Comparison of ENCODE assay signal across 8 mouse cellular contexts in the genomic region with DNA sequence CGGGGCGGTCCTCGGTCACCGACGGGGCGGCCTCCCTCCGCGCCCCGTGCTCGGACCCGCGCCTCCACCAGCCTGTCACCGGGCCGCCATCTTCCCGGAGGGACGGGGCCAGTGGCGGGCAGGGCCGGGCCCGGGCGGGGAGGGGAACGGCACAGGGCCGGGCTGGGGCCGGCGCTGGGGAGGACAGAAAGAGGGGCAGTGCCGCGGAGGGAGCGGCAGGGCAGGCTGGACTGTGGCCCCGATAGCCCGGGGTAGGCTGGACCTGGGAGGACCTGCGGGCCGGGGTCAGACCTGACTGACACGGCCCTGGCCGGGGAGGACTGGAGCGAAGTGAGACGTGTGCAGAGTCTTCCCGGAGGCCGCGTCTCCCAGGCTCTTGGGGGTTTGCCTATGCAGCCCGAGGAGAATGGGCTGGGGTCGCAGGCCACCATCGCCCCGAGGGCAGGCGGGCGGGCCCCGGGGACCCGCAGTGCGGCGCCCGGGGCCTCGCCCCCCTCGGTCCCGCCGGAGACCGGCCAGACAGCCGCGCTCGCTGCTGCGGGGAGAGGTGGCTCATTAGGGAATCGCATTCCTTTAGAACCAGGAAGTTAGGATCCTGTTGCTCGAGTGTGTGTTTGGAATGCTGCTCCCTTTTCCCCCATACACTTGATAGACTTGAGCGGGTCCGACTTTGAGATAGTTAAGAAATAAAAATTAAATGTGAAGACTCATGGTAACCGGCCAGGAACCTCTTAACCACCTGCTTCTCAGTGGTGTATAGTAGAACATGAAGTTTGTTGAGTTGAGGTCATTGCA. TPM values are rescaled to one million over a fixed set of nuclear protein-coding genes. Genes with fewer than 3 reads are reported as not detected.
DNase-seq lines count a peak whose midpoint lies in the region; ATAC-seq and TF ChIP-seq lines count a peak whose summit lies in the region.

No protein-coding gene starts in this region.

- peak overlapping the region; percentile 89 for H3K9ac ChIP-seq in heart, embryonic 11.5 days (ENCODE audit: low read depth, low read length)
- H3K9ac ChIP-seq in lung, embryonic 14.5 days = peak overlapping the region; percentile 96
- peak overlapping the region; percentile 82 for H3K9ac ChIP-seq in neural tube, embryonic 14.5 days (replicated peaks; ENCODE audit: low read depth, low read length)

- H3K4me3 ChIP-seq in embryonic facial prominence, embryonic 10.5 days = peak overlapping the region; percentile 100
- H3K4me3 ChIP-seq in heart, embryonic 11.5 days (ENCODE audit: low read depth, low read length) = peak overlapping the region; percentile 85
- H3K4me3 ChIP-seq in lung, embryonic 14.5 days (ENCODE audit: low read depth, low read length) = peak overlapping the region; percentile 98
- H3K4me3 ChIP-seq in neural tube, embryonic 14.5 days (ENCODE audit: low read depth, low read length) = peak overlapping the region; percentile 91

- WGBS in embryonic facial prominence, embryonic 10.5 days = under 1% methylated on average over 63 of the region's 63 CpGs
- WGBS in heart, embryonic 11.5 days (ENCODE audit: insufficient replicate concordance) = under 1% methylated on average over 62 of the region's 63 CpGs
- under 1% methylated on average over 56 of the region's 63 CpGs for WGBS in lung, embryonic 14.5 days
- under 1% methylated on average over 62 of the region's 63 CpGs for WGBS in neural tube, embryonic 14.5 days

- DNase-seq in A20 (ENCODE audit: low read depth, low spot score) (peak; percentile 48), NIH3T3 (ENCODE audit: low read depth) (peak; percentile 38)
- DNase-seq in embryonic facial prominence, embryonic 10.5 days (ENCODE audit: low spot score) = peak; percentile 66
- peak; percentile 49 for DNase-seq in kidney, adult 9 months
- DNase-seq in lung, embryonic 14.5 days = peak; percentile 43
- DNase-seq in urinary bladder, postnatal 4 days (ENCODE audit: low spot score in 2 of 2) = peak; percentile 32 to 62

- peak overlapping the region; percentile 75 for H3K4me2 ChIP-seq in heart, embryonic 11.5 days
- H3K4me2 ChIP-seq in lung, embryonic 14.5 days = peak overlapping the region; percentile 76
- peak overlapping the region; percentile 97 for H3K4me2 ChIP-seq in neural tube, embryonic 14.5 days (ENCODE audit: low read depth, low read length)

- H3K27ac ChIP-seq in embryonic facial prominence, embryonic 10.5 days (replicated peaks) = peak overlapping the region; percentile 92
- H3K27ac ChIP-seq in heart, embryonic 11.5 days (ENCODE audit: low read depth, low read length) = peak overlapping the region; percentile 92
- peak overlapping the region; percentile 97 for H3K27ac ChIP-seq in lung, embryonic 14.5 days (ENCODE audit: low read depth)
- H3K27ac ChIP-seq in neural tube, embryonic 14.5 days (ENCODE audit: low read depth, low read length) = peak overlapping the region; percentile 88

- ATAC-seq in heart, embryonic 11.5 days (replicated peaks; ENCODE audit: insufficient number of reproducible peaks, low FRiP score, low TSS enrichment) = peak; percentile 61
- peak; percentile 70 for ATAC-seq in lung, embryonic 14.5 days (ENCODE audit: insufficient read depth)
- peak; percentile 62 for ATAC-seq in neural tube, embryonic 14.5 days (ENCODE audit: low read depth)

- no peak for TF ChIP-seq CTCF in lung, embryonic 14.5 days (IDR thresholded peaks at IDR 0.05; ENCODE audit: low read depth)

- H3K4me1 ChIP-seq in embryonic facial prominence, embryonic 10.5 days = peaks cover 22% of the 10 kb centered on the region
- H3K4me1 ChIP-seq in heart, embryonic 11.5 days (ENCODE audit: control insufficient read depth, insufficient read depth, low read length) = peaks cover 18% of the 10 kb centered on the region
- peaks cover 6% of the 10 kb centered on the region; the same call in 1 of the 2 replicates for H3K4me1 ChIP-seq in lung, embryonic 14.5 days (ENCODE audit: insufficient read depth)
- peaks cover 8% of the 10 kb centered on the region for H3K4me1 ChIP-seq in neural tube, embryonic 14.5 days (ENCODE audit: control insufficient read depth, insufficient read depth, low read length)

- no peaks in the 10 kb centered on the region for H3K9me3 ChIP-seq in embryonic facial prominence, embryonic 10.5 days
- no peaks in the 10 kb centered on the region for H3K9me3 ChIP-seq in heart, embryonic 11.5 days (replicated peaks; ENCODE audit: control insufficient read depth, low read length)
- no peaks in the 10 kb centered on the region for H3K9me3 ChIP-seq in lung, embryonic 14.5 days (ENCODE audit: low read depth, low read length)
- H3K9me3 ChIP-seq in neural tube, embryonic 14.5 days (ENCODE audit: control insufficient read depth, low read length) = no peaks in the 10 kb centered on the region

- H3K27me3 ChIP-seq in embryonic facial prominence, embryonic 10.5 days (replicated peaks; ENCODE audit: low read depth, poor library complexity, severe bottlenecking) = no peaks in the 10 kb centered on the region
- no peaks in the 10 kb centered on the region for H3K27me3 ChIP-seq in heart, embryonic 11.5 days (ENCODE audit: control insufficient read depth, insufficient read depth, low read length)
- H3K27me3 ChIP-seq in lung, embryonic 14.5 days (ENCODE audit: insufficient read depth, low read length) = no peaks in the 10 kb centered on the region
- H3K27me3 ChIP-seq in neural tube, embryonic 14.5 days (ENCODE audit: control insufficient read depth, insufficient read depth, low read length) = no peaks in the 10 kb centered on the region

- no peaks in the 10 kb centered on the region for H3K36me3 ChIP-seq in embryonic facial prominence, embryonic 10.5 days (replicated peaks)
- no peaks in the 10 kb centered on the region for H3K36me3 ChIP-seq in heart, embryonic 11.5 days (ENCODE audit: control insufficient read depth, insufficient read depth, low read length)
- H3K36me3 ChIP-seq in lung, embryonic 14.5 days (ENCODE audit: insufficient read depth) = no peaks in the 10 kb centered on the region
- H3K36me3 ChIP-seq in neural tube, embryonic 14.5 days (ENCODE audit: control insufficient read depth, insufficient read depth, low read length) = no peaks in the 10 kb centered on the region

RNA-seq across cellular contexts. Expression of gene Larp4b, which starts 0.7 kb away (rescaled TPM):
- 34.3 TPM in 2 replicates for polyA plus RNA-seq in embryonic facial prominence, embryonic 10.5 days (2016; fragmentation: Nextera tagmentation; extraction: Ambion mirVana)
- 29.6 and 31.7 TPM in 2 replicates for polyA plus RNA-seq in heart, embryonic 11.5 days (2014; fragmentation: Nextera tagmentation; extraction: Ambion mirVana)
- polyA plus RNA-seq in lung, embryonic 14.5 days (2014; fragmentation: Nextera tagmentation; extraction: Ambion mirVana) = 41.4 and 42.0 TPM in 2 replicates
- polyA plus RNA-seq in neural tube, embryonic 14.5 days (2014; fragmentation: Nextera tagmentation; extraction: Ambion mirVana) = 45.2 and 52.7 TPM in 2 replicates

Comparison
In these comparisons a context has a peak if more than half of its experiments do, and no peak if none do; other contexts are left out.
1. Peak in every context shown above with its lines: DNase-seq, ATAC-seq, H3K4me3 ChIP-seq and H3K27ac ChIP-seq.